Mouse (Mus musculus) layer of hippocampus, postnatal 10 days (tissue): ENCODE results near the gene Nfyb. TPM values are rescaled to one million over a fixed set of nuclear protein-coding genes. Genes with fewer than 3 reads are reported as not detected.

Experiments
- DNase-seq, 2 experiments: peaks; one replicate each; pipeline ENCODE4 v3.0.0; 2021; ENCODE audit warnings: low spot score in 2 of 2
- long read RNA-seq: library from polyadenylated mRNA; stranded (forward); transcript quantifications from one replicate; pipeline ENCODE4 v2.0.0, GENCODE M21; 2023
- total RNA-seq, 2 experiments: library from RNA; stranded (reverse); gene quantifications; 2 replicates each; pipeline ENCODE4 v1.2.3; 2021

The Nfyb gene
- total RNA-seq, result 10 to 100 TPM; 64.2 to 68.3 TPM
- long read RNA-seq, transcript Nfyb-204 (8 exons, 2,554 nt), result major isoform, 15 of 67 reads
- long read RNA-seq, partial matches to known transcripts, result 1 of 67 reads
- long read RNA-seq, other reads (novel, unspliced or antisense), result 51 of 67 reads

GRCm38 (mm10) chr10:82763840-82764631 lies at the start of gene Nfyb:
Gene Nfyb (minus strand): TSS chr10:82764144.
- peak; percentile 97 to 98 for DNase-seq

GRCm38 (mm10) chr10:82811855-82812431 lies 48.0 kb upstream of the Nfyb start:
- DNase-seq, result peak; percentile 78 to 87

- DNase-seq, result no peak
These were observed 45.4 kb upstream of the Nfyb start for GRCm38 (mm10) chr10:82809352-82809751.

GRCm38 (mm10) chr10:82808891-82809290 lies 44.9 kb upstream of the Nfyb start:
- DNase-seq, result no peak

- no peak for DNase-seq
These were observed 44.2 kb upstream of the Nfyb start for GRCm38 (mm10) chr10:82808155-82808554.

- no peak for DNase-seq
These were observed 43.3 kb upstream of the Nfyb start for GRCm38 (mm10) chr10:82807238-82807637.

GRCm38 (mm10) chr10:82806414-82806813 lies 42.5 kb upstream of the Nfyb start:
- no peak for DNase-seq

- DNase-seq, result no peak
These were observed 41.2 kb upstream of the Nfyb start for GRCm38 (mm10) chr10:82805111-82805510.

- DNase-seq, result no peak
These were observed 40.5 kb upstream of the Nfyb start for GRCm38 (mm10) chr10:82804396-82804795.

- no peak for DNase-seq
These were observed 36.1 kb upstream of the Nfyb start for GRCm38 (mm10) chr10:82800094-82800493.

GRCm38 (mm10) chr10:82798312-82798933 lies 34.5 kb upstream of the Nfyb start:
- no peak for DNase-seq

- no peak for DNase-seq
These were observed 33.2 kb upstream of the Nfyb start for GRCm38 (mm10) chr10:82797119-82797491.

GRCm38 (mm10) chr10:82796471-82797118 lies 32.7 kb upstream of the Nfyb start:
- no peak for DNase-seq

- no peak for DNase-seq
These were observed 31.8 kb upstream of the Nfyb start for GRCm38 (mm10) chr10:82795767-82796166.

- DNase-seq, result peak; percentile 51 to 64
These were observed 31.3 kb upstream of the Nfyb start for GRCm38 (mm10) chr10:82795071-82795731.

GRCm38 (mm10) chr10:82792311-82792710 lies 28.4 kb upstream of the Nfyb start:
- no peak for DNase-seq

GRCm38 (mm10) chr10:82791713-82792112 lies 27.8 kb upstream of the Nfyb start:
- DNase-seq, result no peak

GRCm38 (mm10) chr10:82790504-82790903 lies 26.6 kb upstream of the Nfyb start:
- DNase-seq, result no peak

- DNase-seq, result no peak
These were observed 25.2 kb upstream of the Nfyb start for GRCm38 (mm10) chr10:82789181-82789580.

- DNase-seq, result no peak
These were observed 18.5 kb upstream of the Nfyb start for GRCm38 (mm10) chr10:82782472-82782871.

GRCm38 (mm10) chr10:82780816-82781215 lies 16.9 kb upstream of the Nfyb start:
- no peak for DNase-seq
